ENCODE assay signal across 12 mouse cellular contexts in genomic region chr2:127773938-127774577, GRCm38 (mm10). TPM values are rescaled to one million over a fixed set of nuclear protein-coding genes. Genes with fewer than 3 reads are reported as not detected.
DNase-seq lines count a peak whose midpoint lies in the region; ATAC-seq and TF ChIP-seq lines count a peak whose summit lies in the region.
"Had no signal": no experiment of that assay in that cellular context is flagged by ENCODE, and none has a peak within 500 bp of the region (broad histone marks: within the 10 kb centered on the region; RNA-seq: fewer than 3 reads in every experiment).

No protein-coding gene starts in this region.

- ATAC-seq in frontal cortex, adult (ENCODE audit: low TSS enrichment) = peak; percentile 97
- ATAC-seq in forebrain, embryonic 13.5 days = peak; percentile 57
- ATAC-seq in liver, embryonic 14.5 days (ENCODE audit: insufficient read depth) = peak; percentile 92
- ATAC-seq in CD4-positive, CD25-positive, alpha-beta regulatory T cell, adult 4 months = no peak
- ATAC-seq: Patski had no signal

- H3K9me3 ChIP-seq in ES-Bruce4 (replicated peaks; ENCODE audit: control insufficient read depth, insufficient read depth, low read length, poor library complexity, severe bottlenecking) = no peaks in the 10 kb centered on the region
- no peaks in the 10 kb centered on the region for H3K9me3 ChIP-seq in forebrain, embryonic 13.5 days (replicated peaks)
- no peaks in the 10 kb centered on the region for H3K9me3 ChIP-seq in liver, embryonic 14.5 days (ENCODE audit: control insufficient read depth, low read length)
- H3K9me3 ChIP-seq: embryonic facial prominence, embryonic 15.5 days had no signal

- H3K4me1 ChIP-seq in ES-Bruce4 (ENCODE audit: control insufficient read depth, insufficient read depth, low read length) = peaks cover 2% of the 10 kb centered on the region
- peaks cover 10% of the 10 kb centered on the region for H3K4me1 ChIP-seq in forebrain, embryonic 13.5 days
- peaks cover 3 to 11% of the 10 kb centered on the region in 2 experiments; a peak in 2 of 4 replicates for H3K4me1 ChIP-seq in liver, embryonic 14.5 days (replicated peaks; ENCODE audit: control insufficient read depth in 2 of 2, insufficient read depth in 2 of 2, low read length in 1 of 2)
- H3K4me1 ChIP-seq: embryonic facial prominence, embryonic 15.5 days had no signal

- H3K4me2 ChIP-seq in forebrain, embryonic 13.5 days = peak overlapping the region; percentile 25
- H3K4me2 ChIP-seq in liver, embryonic 14.5 days (ENCODE audit: low read depth) = peak overlapping the region; percentile 40
- H3K4me2 ChIP-seq: embryonic facial prominence, embryonic 15.5 days had no signal

- DNase-seq in frontal cortex, postnatal 25 days (ENCODE audit: low spot score in 2 of 2) = no peak
- peak; percentile 30 to 52 (median 51) for DNase-seq in liver, embryonic 14.5 days (ENCODE audit: low read depth in 3 of 3, low spot score in 3 of 3)
- DNase-seq in cerebellum, postnatal 25 days = no peak
- DNase-seq in ovary, postnatal 36 days (ENCODE audit: low spot score) = no peak
- DNase-seq: lung, postnatal 4 days had no signal

- TF ChIP-seq POLR2A in ES-Bruce4 (IDR thresholded peaks at IDR 0.05; ENCODE audit: insufficient read depth, low read length) = no peak

- no peak for TF ChIP-seq EP300 in ES-Bruce4 (IDR thresholded peaks at IDR 0.05; ENCODE audit: insufficient read depth, low read depth, low read length)
- TF ChIP-seq EP300 in liver, embryonic 14.5 days (IDR thresholded peaks at IDR 0.05; ENCODE audit: low read depth) = peak; percentile 63

- H3K27me3 ChIP-seq in ES-Bruce4 (ENCODE audit: control insufficient read depth, insufficient read depth, low read length, poor library complexity, severe bottlenecking) = no peaks in the 10 kb centered on the region
- H3K27me3 ChIP-seq in forebrain, embryonic 13.5 days = no peaks in the 10 kb centered on the region
- H3K27me3 ChIP-seq in liver, embryonic 14.5 days (ENCODE audit: control insufficient read depth, insufficient read depth, low read length) = no peaks in the 10 kb centered on the region
- H3K27me3 ChIP-seq: embryonic facial prominence, embryonic 15.5 days; Patski had no signal

- TF ChIP-seq CTCF in ES-Bruce4 (IDR thresholded peaks at IDR 0.05; ENCODE audit: low read depth, low read length) = no peak
- no peak for TF ChIP-seq CTCF in liver, embryonic 14.5 days (IDR thresholded peaks at IDR 0.05; ENCODE audit: low read depth)

- H3K9ac ChIP-seq in ES-Bruce4 (ENCODE audit: low read depth, poor library complexity, severe bottlenecking) = no peak overlapping the region
- 0 out of 2 replicates have a peak overlapping the region, but pooled peaks have one; percentile 45 for H3K9ac ChIP-seq in forebrain, embryonic 13.5 days
- H3K9ac ChIP-seq in liver, embryonic 14.5 days (replicated peaks) = no peak overlapping the region; the same call in 1 of the 2 replicates
- H3K9ac ChIP-seq: embryonic facial prominence, embryonic 15.5 days had no signal

- H3K4me3 ChIP-seq in ES-Bruce4 (ENCODE audit: low read depth, low read length) = peak overlapping the region; percentile 18; the same call in 1 of the 2 replicates
- H3K4me3 ChIP-seq in forebrain, embryonic 13.5 days = no peak overlapping the region
- H3K4me3 ChIP-seq in liver, embryonic 14.5 days (ENCODE audit: insufficient read depth in 1 of 2, low read depth in 2 of 2, low read length in 2 of 2) = peak overlapping the region; percentile 4 to 46
- H3K4me3 ChIP-seq: embryonic facial prominence, embryonic 15.5 days had no signal

- WGBS in forebrain, embryonic 13.5 days = 25% methylated on average over 14 of the region's 15 CpGs
- WGBS in liver, embryonic 14.5 days (ENCODE audit: insufficient replicate concordance) = 38% methylated on average over 15 of the region's 15 CpGs

- H3K36me3 ChIP-seq in ES-Bruce4 (ENCODE audit: control insufficient read depth, insufficient read depth, low read length, poor library complexity, severe bottlenecking) = no peaks in the 10 kb centered on the region; the same call in 1 of the 2 replicates
- peaks cover 54% of the 10 kb centered on the region for H3K36me3 ChIP-seq in forebrain, embryonic 13.5 days (ENCODE audit: poor library complexity, severe bottlenecking)
- H3K36me3 ChIP-seq in liver, embryonic 14.5 days (replicated peaks; ENCODE audit: control insufficient read depth, insufficient read depth, low read depth) = no peaks in the 10 kb centered on the region

- H3K27ac ChIP-seq in ES-Bruce4 (ENCODE audit: insufficient read depth, low read length) = no peak overlapping the region
- peak overlapping the region; percentile 68 for H3K27ac ChIP-seq in forebrain, embryonic 13.5 days
- peak overlapping the region; percentile 11; the same call in 1 of the 2 replicates for H3K27ac ChIP-seq in liver, embryonic 14.5 days
- H3K27ac ChIP-seq: embryonic facial prominence, embryonic 15.5 days; stomach, postnatal 0 days had no signal

RNA-seq across cellular contexts. Expression of gene Nphp1, which starts 14.6 kb away (rescaled TPM):
- 9.7 and 11.5 TPM in 2 replicates for polyA plus RNA-seq in ES-Bruce4 (2011; ENCODE audit: insufficient read depth, insufficient read length, low read depth, missing spikeins)
- polyA plus RNA-seq in forebrain, embryonic 13.5 days (2015; fragmentation: Nextera tagmentation; extraction: Ambion mirVana) = 25.8 and 26.8 TPM in 2 replicates
- polyA plus RNA-seq in liver, embryonic 14.5 days (2012; rRNA removed) = 2.9 and 4.9 TPM in 2 replicates
- 5.5 and 6.8 TPM in 2 replicates for polyA plus RNA-seq in liver, embryonic 14.5 days (2014; fragmentation: Nextera tagmentation; extraction: Ambion mirVana)
- under 1 TPM in 1 of 2 experiments, not detected in 1; 0.27 TPM for polyA plus RNA-seq in CD4-positive, CD25-positive, alpha-beta regulatory T cell, adult 4 months (2017; shearing (Covaris generic))

RNA-seq across cellular contexts. Expression of gene Mtln, which starts 18.2 kb away (rescaled TPM):
- polyA plus RNA-seq in ES-Bruce4 (2011; ENCODE audit: insufficient read depth, insufficient read length, low read depth, missing spikeins) = 16.6 and 17.6 TPM in 2 replicates
- polyA plus RNA-seq in forebrain, embryonic 13.5 days (2015; fragmentation: Nextera tagmentation; extraction: Ambion mirVana) = 35.1 and 35.7 TPM in 2 replicates
- 9.8 and 24.3 TPM in 2 replicates for polyA plus RNA-seq in liver, embryonic 14.5 days (2012; rRNA removed)
- 25.4 and 28.1 TPM in 2 replicates for polyA plus RNA-seq in liver, embryonic 14.5 days (2014; fragmentation: Nextera tagmentation; extraction: Ambion mirVana)
- polyA plus RNA-seq in CD4-positive, CD25-positive, alpha-beta regulatory T cell, adult 4 months (2017; shearing (Covaris generic)) = 10 to 100 TPM; 28.9 to 40.0 TPM

RNA-seq across cellular contexts. Expression of gene Mall, which starts 44.3 kb away (rescaled TPM):
- 5.2 and 5.3 TPM in 2 replicates for polyA plus RNA-seq in ES-Bruce4 (2011; ENCODE audit: insufficient read depth, insufficient read length, low read depth, missing spikeins)
- polyA plus RNA-seq in forebrain, embryonic 13.5 days (2015; fragmentation: Nextera tagmentation; extraction: Ambion mirVana) = 0.34 and 0.79 TPM in 2 replicates
- 0.02 and 0.06 TPM in 2 replicates for polyA plus RNA-seq in liver, embryonic 14.5 days (2012; rRNA removed)
- not detected in 2 replicates for polyA plus RNA-seq in liver, embryonic 14.5 days (2014; fragmentation: Nextera tagmentation; extraction: Ambion mirVana)
- not detected for polyA plus RNA-seq in CD4-positive, CD25-positive, alpha-beta regulatory T cell, adult 4 months (2017; shearing (Covaris generic))

RNA-seq across cellular contexts. Expression of gene Bub1, which starts 57.6 kb away (rescaled TPM):
- 191 and 198 TPM in 2 replicates for polyA plus RNA-seq in ES-Bruce4 (2011; ENCODE audit: insufficient read depth, insufficient read length, low read depth, missing spikeins)
- 52.2 and 58.3 TPM in 2 replicates for polyA plus RNA-seq in forebrain, embryonic 13.5 days (2015; fragmentation: Nextera tagmentation; extraction: Ambion mirVana)
- 10.8 and 17.0 TPM in 2 replicates for polyA plus RNA-seq in liver, embryonic 14.5 days (2012; rRNA removed)
- polyA plus RNA-seq in liver, embryonic 14.5 days (2014; fragmentation: Nextera tagmentation; extraction: Ambion mirVana) = 11.5 and 14.5 TPM in 2 replicates
- 1 to 10 TPM in 1 of 2 experiments, under 1 TPM in 1; 0.83 to 5.0 TPM for polyA plus RNA-seq in CD4-positive, CD25-positive, alpha-beta regulatory T cell, adult 4 months (2017; shearing (Covaris generic))

Comparison
In these comparisons a context has a peak if more than half of its experiments do, and no peak if none do; other contexts are left out.
1. DNase-seq: peak in liver, embryonic 14.5 days (3 of 3); none in frontal cortex, postnatal 25 days (0 of 2), cerebellum, postnatal 25 days (0 of 2) and ovary, postnatal 36 days (single experiment).